Mouse (Mus musculus) bone marrow, adult 2 months (tissue): ENCODE measurements around the gene Tnfsf15.

Experiments used
- CTCF ChIP-seq: fragments of 200-500 bp; IDR thresholded peaks from 2 replicates; pipeline ENCODE4 v1.5.1; 2011; ENCODE audit warnings: low read length, control low read depth; ENCODE audit not compliant: control insufficient read depth, insufficient read depth
- POLR2A ChIP-seq: fragments of 200-500 bp; IDR thresholded peaks from 2 replicates; pipeline ENCODE4 v1.6.1; 2011; ENCODE audit warnings: low read depth, mild to moderate bottlenecking, control low read depth, low read length, borderline replicate concordance; ENCODE audit not compliant: control insufficient read depth

DNA sequence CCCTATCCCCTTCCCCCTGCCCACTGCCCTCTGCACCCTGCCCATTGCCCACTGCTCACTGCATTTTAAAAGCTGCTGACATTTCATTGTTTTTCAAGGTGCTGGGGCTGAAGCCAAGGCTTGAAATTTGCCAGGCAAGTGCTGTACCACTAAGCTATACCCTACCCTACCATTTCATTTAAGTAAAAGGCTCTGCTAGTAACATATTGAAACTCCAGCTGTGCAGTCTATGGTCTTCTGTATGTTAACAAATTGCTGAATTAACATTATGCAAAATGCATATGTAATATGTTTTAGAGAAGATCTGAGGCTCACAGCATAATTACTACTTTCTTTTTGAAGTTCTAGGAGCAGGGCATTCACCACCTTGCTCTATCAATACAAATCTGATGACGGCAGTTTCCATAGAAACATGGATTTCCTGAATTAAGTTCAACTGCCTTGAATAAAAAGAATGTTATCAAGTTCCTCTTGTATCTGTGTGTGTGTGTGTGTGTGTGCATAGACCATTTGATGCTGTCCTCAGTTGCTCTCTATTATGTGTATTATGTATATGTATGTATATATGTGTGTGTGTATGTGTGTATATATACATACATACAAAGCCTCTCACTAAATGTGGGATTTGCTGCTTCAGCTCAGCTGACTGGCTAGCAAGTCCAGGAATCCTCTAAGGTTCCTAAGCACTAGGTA is 38.5 kb downstream of the Tnfsf15 start:
- TF ChIP-seq CTCF (no peak), POLR2A (no peak)
